Mouse (Mus musculus) MEL (cell line): ENCODE results near the gene Ptprh. TPM values are rescaled to one million over a fixed set of nuclear protein-coding genes. Genes with fewer than 3 reads are reported as not detected.

Experiments
- DNase-seq: peaks from one replicate; pipeline ENCODE4 v3.0.0; 2011; ENCODE audit warnings: low read depth, low spot score
- H3K27ac ChIP-seq: 2 replicates; pipeline ENCODE4 v1.5.1; 2012; ENCODE audit warnings: low read depth, mild to moderate bottlenecking, control low read depth, low read length, moderate library complexity; ENCODE audit not compliant: control insufficient read depth
- H3K27me3 ChIP-seq, 2 experiments: fragments of 150-350 bp in 1 of 2; sonication (generic) in 1 of 2; 2 replicates each; pipeline ENCODE4 v1.6.1; 2012; ENCODE audit warnings: low read length in 2 of 2, mild to moderate bottlenecking in 2 of 2, improper control_type of control experiment in 1 of 2, moderate library complexity in 1 of 2; ENCODE audit not compliant: insufficient read depth in 2 of 2, control insufficient read depth in 1 of 2
- H3K36me3 ChIP-seq, 2 experiments: 2 replicates each; pipeline ENCODE4 v1.6.1; 2012 to 2014; ENCODE audit warnings: low read length in 2 of 2, improper control_type of control experiment in 1 of 2, inconsistent platforms in 1 of 2, mild to moderate bottlenecking in 1 of 2; ENCODE audit not compliant: insufficient read depth in 2 of 2, control insufficient read depth in 1 of 2
- H3K4me1 ChIP-seq, 2 experiments: fragments of 150-350 bp in 1 of 2; sonication (generic) in 1 of 2; 2 replicates each; pipeline ENCODE4 v1.6.1; 2012; ENCODE audit warnings: low read length in 2 of 2, improper control_type of control experiment in 1 of 2, mild to moderate bottlenecking in 1 of 2; ENCODE audit not compliant: insufficient read depth in 2 of 2, control insufficient read depth in 1 of 2
- H3K4me3 ChIP-seq, 2 experiments: fragments of 150-350 bp in 1 of 2; sonication (generic) in 1 of 2; 2 replicates each; pipeline ENCODE4 v1.5.1; 2012; ENCODE audit warnings: low read depth in 2 of 2, low read length in 2 of 2, mild to moderate bottlenecking in 2 of 2, moderate library complexity in 2 of 2, control low read depth in 1 of 2, improper control_type of control experiment in 1 of 2; ENCODE audit not compliant: control insufficient read depth in 1 of 2, insufficient read depth in 1 of 2
- H3K79me2 ChIP-seq: 2 replicates; pipeline ENCODE4 v1.6.1; 2012; ENCODE audit warnings: mild to moderate bottlenecking, low read length, moderate library complexity; ENCODE audit not compliant: control insufficient read depth, poor library complexity, insufficient read depth
- H3K9ac ChIP-seq: 2 replicates; pipeline ENCODE4 v1.6.1; 2012; ENCODE audit warnings: low read depth, mild to moderate bottlenecking, control low read depth, low read length, moderate library complexity; ENCODE audit not compliant: control insufficient read depth, poor library complexity, severe bottlenecking
- H3K9me3 ChIP-seq: fragments of 150-350 bp; sonication (generic); replicated peaks from 2 replicates; pipeline ENCODE4 v1.6.1; 2012; ENCODE audit warnings: mild to moderate bottlenecking, low read length, improper control_type of control experiment, moderate library complexity; ENCODE audit not compliant: insufficient read depth
- CTCF ChIP-seq, 3 experiments: IDR thresholded peaks in 2 of 3; conservative IDR thresholded peaks in 1 of 3; 2 replicates each; pipeline ENCODE4 v1.5.1; 2011 to 2012; ENCODE audit warnings: low read length in 3 of 3, low read depth in 2 of 3, mild to moderate bottlenecking in 2 of 3, improper control_type of control experiment in 1 of 3, inconsistent platforms in 1 of 3, mixed read lengths in 1 of 3, moderate library complexity in 1 of 3; ENCODE audit not compliant: control insufficient read depth in 1 of 3, insufficient read depth in 1 of 3, poor library complexity in 1 of 3, severe bottlenecking in 1 of 3
- ELF1 ChIP-seq: IDR thresholded peaks from 2 replicates; pipeline ENCODE4 v1.6.1; 2014; ENCODE audit warnings: low read depth, mild to moderate bottlenecking, inconsistent platforms, low read length, improper control_type of control experiment, moderate library complexity
- GABPA ChIP-seq: IDR thresholded peaks from 2 replicates; pipeline ENCODE4 v1.6.1; 2012; ENCODE audit warnings: low read depth, mild to moderate bottlenecking, inconsistent platforms, low read length, improper control_type of control experiment, moderate library complexity
- JUND ChIP-seq: IDR thresholded peaks from 2 replicates; pipeline ENCODE4 v1.6.1; 2011; ENCODE audit warnings: low read depth, mild to moderate bottlenecking, improper control_type of control experiment, low read length
- KAT2A ChIP-seq: conservative IDR thresholded peaks from 2 replicates; pipeline ENCODE4 v1.6.1; 2012; ENCODE audit warnings: low read depth, low read length, improper control_type of control experiment, inconsistent platforms
- MAFK ChIP-seq: IDR thresholded peaks from 2 replicates; pipeline ENCODE4 v1.6.1; 2011; ENCODE audit warnings: low read depth, mild to moderate bottlenecking, low read length, improper control_type of control experiment, borderline replicate concordance
- MEF2A ChIP-seq: IDR thresholded peaks from 2 replicates; pipeline ENCODE4 v1.6.1; 2014; ENCODE audit warnings: low read depth, mild to moderate bottlenecking, inconsistent platforms, low read length, improper control_type of control experiment; ENCODE audit not compliant: poor library complexity, insufficient replicate concordance, severe bottlenecking; ENCODE audit errors: extremely low read depth
- MYB ChIP-seq: IDR thresholded peaks from 2 replicates; pipeline ENCODE4 v1.6.1; 2011; ENCODE audit warnings: mild to moderate bottlenecking, low read depth, low read length, improper control_type of control experiment
- NELFE ChIP-seq: IDR thresholded peaks from 2 replicates; pipeline ENCODE4 v1.6.1; 2011; ENCODE audit warnings: low read depth, low read length, improper control_type of control experiment
- NRF1 ChIP-seq: IDR thresholded peaks from 2 replicates; pipeline ENCODE4 v1.6.1; 2014; ENCODE audit warnings: low read depth, mild to moderate bottlenecking, inconsistent platforms, low read length, improper control_type of control experiment, moderate library complexity; ENCODE audit not compliant: poor library complexity, insufficient read depth, severe bottlenecking
- POLR2AphosphoS5 ChIP-seq: IDR thresholded peaks from 2 replicates; pipeline ENCODE4 v1.6.1; 2012; ENCODE audit warnings: low read depth, borderline replicate concordance, mild to moderate bottlenecking, inconsistent platforms, low read length, moderate library complexity, mixed read lengths
- SIN3A ChIP-seq: IDR thresholded peaks from 2 replicates; pipeline ENCODE4 v1.6.1; 2012; ENCODE audit warnings: low read length, improper control_type of control experiment, inconsistent platforms
- TBP ChIP-seq: IDR thresholded peaks from 2 replicates; pipeline ENCODE4 v1.8.0; 2011; ENCODE audit warnings: low read depth, low read length, improper control_type of control experiment
- UBTF ChIP-seq: IDR thresholded peaks from 2 replicates; pipeline ENCODE4 v1.6.1; 2012; ENCODE audit warnings: low read depth, mild to moderate bottlenecking, inconsistent platforms, low read length, improper control_type of control experiment, moderate library complexity, borderline replicate concordance; ENCODE audit not compliant: insufficient read depth
- polyA plus RNA-seq, 2 experiments: library from polyadenylated mRNA; stranded (reverse) in 1 of 2; unstranded in 1 of 2; fragments of >175 nt in 1 of 2; fragments of >200 nt in 1 of 2; gene quantifications; 2 replicates each; pipeline versions ENCODE4 v1.2.1 to v1.2.4; 2012; ENCODE audit warnings: low replicate concordance in 2 of 2, low read depth in 1 of 2; ENCODE audit not compliant: insufficient read length in 2 of 2, insufficient read depth in 1 of 2, missing spikeins in 1 of 2
- total RNA-seq: library from RNA; depleted of rRNA; stranded (reverse); fragments of 300-350 nt; gene quantifications from 2 replicates; pipeline ENCODE4 v1.2.3, GENCODE M21; 2012

The Ptprh gene
- total and polyA plus RNA-seq, 3 experiments, result not detected

GRCm38 (mm10) chr7:4541344-4541743 is 62.5 kb downstream of the Ptprh start:
- TF ChIP-seq MEF2A (no peak), CTCF (IDR thresholded peaks at IDR 0.05 in 2 of 3, conservative IDR thresholded peaks at IDR 0.05 in 1 of 3; ENCODE audit: control insufficient read depth in 1 of 3, insufficient read depth in 1 of 3, low read depth in 2 of 3, low read length in 3 of 3, poor library complexity in 1 of 3, severe bottlenecking in 1 of 3) (peak in 2 of 3 experiments; percentile 5 to 27; a peak in 2 of 6 replicates)
- TF ChIP-seq, all 39 proteins: peak for 1
- Histone ChIP-seq H3K27ac (no peak overlapping the region), H3K4me1 (no peaks in the 10 kb centered on the region), H3K27me3 (peaks cover 0 to 6% of the 10 kb centered on the region in 2 experiments; a peak in 3 of 4 replicates), H3K9me3 (no peaks in the 10 kb centered on the region), H3K4me3 (no peak overlapping the region), H3K36me3 (no peaks in the 10 kb centered on the region), H3K9ac (no peak overlapping the region), H3K79me2 (no peaks in the 10 kb centered on the region)
- DNase-seq, result no peak

- H3K4me3 ChIP-seq, result no peak overlapping the region
- H3K9me3 ChIP-seq, result no peaks in the 10 kb centered on the region
- H3K36me3 ChIP-seq, result no peaks in the 10 kb centered on the region
- peaks cover 5 to 11% of the 10 kb centered on the region in 2 experiments; a peak in 3 of 4 replicates for H3K27me3 ChIP-seq
- no peak overlapping the region for H3K9ac ChIP-seq
- H3K79me2 ChIP-seq, result no peaks in the 10 kb centered on the region
- TF ChIP-seq NELFE (no peak), MAFK (no peak), KAT2A (no peak), SIN3A (no peak), UBTF (no peak), ELF1 (no peak), MYB (no peak), CTCF (IDR thresholded peaks at IDR 0.05 in 2 of 3, conservative IDR thresholded peaks at IDR 0.05 in 1 of 3; ENCODE audit: control insufficient read depth in 1 of 3, insufficient read depth in 1 of 3, low read depth in 2 of 3, low read length in 3 of 3, poor library complexity in 1 of 3, severe bottlenecking in 1 of 3) (no peak), JUND (no peak), GABPA (no peak), POLR2AphosphoS5 (no peak), TBP (no peak), NRF1 (no peak)
- H3K4me1 ChIP-seq, result no peaks in the 10 kb centered on the region
- no peak overlapping the region for H3K27ac ChIP-seq
- no peak for DNase-seq
Measured at GRCm38 (mm10) chr7:4539019-4539418, 64.8 kb downstream of the Ptprh start.
